Mouse (Mus musculus) intestine, embryonic 16.5 days (tissue): ENCODE results near the gene Sfxn2. TPM values are rescaled to one million over a fixed set of nuclear protein-coding genes. Genes with fewer than 3 reads are reported as not detected.

ENCODE experiments used
- ATAC-seq: fragments of 200-750 bp; cut with Nextera tagmentation; 2 replicates; pipeline ENCODE4 v1.8.0; 2017; ENCODE audit warnings: moderate TSS enrichment, moderate library complexity
- H3K27ac ChIP-seq: fragments of 300-500 bp; sonication (generic); 2 replicates; pipeline ENCODE4 v1.5.1; 2014; ENCODE audit warnings: mild to moderate bottlenecking, low read length
- H3K27me3 ChIP-seq: fragments of 300-500 bp; sonication (generic); replicated peaks from 2 replicates; pipeline ENCODE4 v1.6.1; 2014; ENCODE audit warnings: low read length, control low read depth, mixed read lengths; ENCODE audit not compliant: control insufficient read depth, insufficient read depth
- H3K36me3 ChIP-seq: fragments of 300-500 bp; sonication (generic); 2 replicates; pipeline ENCODE4 v1.6.1; 2014; ENCODE audit warnings: low read length, control low read depth; ENCODE audit not compliant: control insufficient read depth, insufficient read depth
- H3K4me1 ChIP-seq: fragments of 300-500 bp; sonication (generic); 2 replicates; pipeline ENCODE4 v1.6.1; 2014; ENCODE audit warnings: low read length, control low read depth, mixed read lengths; ENCODE audit not compliant: control insufficient read depth, insufficient read depth
- H3K4me2 ChIP-seq: fragments of 300-500 bp; sonication (generic); 2 replicates; pipeline ENCODE4 v1.6.1; 2014; ENCODE audit warnings: low read depth, low read length, control low read depth
- H3K4me3 ChIP-seq: fragments of 300-500 bp; sonication (generic); 2 replicates; pipeline ENCODE4 v1.5.1; 2014; ENCODE audit warnings: mild to moderate bottlenecking, low read length
- H3K9ac ChIP-seq: fragments of 300-500 bp; sonication (generic); 2 replicates; pipeline ENCODE4 v1.6.1; 2014; ENCODE audit warnings: low read depth, low read length
- H3K9me3 ChIP-seq: fragments of 300-500 bp; sonication (generic); 2 replicates; pipeline ENCODE4 v1.6.1; 2016; ENCODE audit warnings: low read length, control low read depth; ENCODE audit not compliant: control insufficient read depth
- WGBS: fragments of 180-500 bp; shearing (Covaris S2); extraction: QIAGEN DNeasy Blood & Tissue Kit; methylation state at CpG from one replicate; pipeline ENCODE4 v1.1.7; 2014; 5-methylcytosine and 5-hydroxymethylcytosine counted together
- polyA plus RNA-seq: library from polyadenylated mRNA; unstranded; fragments of >200 nt; fragmentation: Nextera tagmentation; extraction: Ambion mirVana; gene quantifications from 2 replicates; pipeline ENCODE4 v1.2.1, GENCODE M21; 2015

Gene Sfxn2
- polyA plus RNA-seq, 1 experiment from 2014 or later = 18.1 TPM

GRCm38 (mm10) chr19:46607424-46607823 is 34.3 kb downstream of the Sfxn2 start:
- H3K27me3 ChIP-seq = no peaks in the 10 kb centered on the region
- H3K27ac ChIP-seq = no peak overlapping the region
- WGBS = 49% methylated on average over 7 of the region's 7 CpGs
- no peaks in the 10 kb centered on the region for H3K9me3 ChIP-seq
- H3K4me3 ChIP-seq = no peak overlapping the region
- H3K9ac ChIP-seq = no peak overlapping the region
- no peak for ATAC-seq
- H3K36me3 ChIP-seq = peaks cover 7% of the 10 kb centered on the region; the same call in 1 of the 2 replicates
- H3K4me1 ChIP-seq = no peaks in the 10 kb centered on the region
- H3K4me2 ChIP-seq = no peak overlapping the region

DNA sequence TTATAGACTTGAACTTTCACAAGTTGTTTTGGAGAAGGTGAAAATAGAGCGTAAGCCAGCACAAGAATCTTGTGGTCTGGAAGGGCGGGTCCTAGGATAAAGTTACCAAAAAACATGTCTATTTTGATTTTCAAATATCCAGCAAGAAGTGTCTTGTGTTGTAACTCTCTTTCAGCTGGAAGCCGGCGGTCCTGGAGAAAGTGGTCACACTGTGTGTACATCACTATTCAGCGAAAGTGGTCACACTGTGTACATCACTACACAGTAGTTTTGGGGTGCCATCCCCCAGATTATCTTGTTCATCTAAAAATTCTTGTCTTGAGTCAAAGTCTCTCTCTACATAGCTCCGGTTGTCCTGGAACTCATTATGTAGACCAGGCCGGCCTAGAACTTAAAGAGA is 35.0 kb downstream of the Sfxn2 start:
- 98% methylated on average over 7 of the region's 7 CpGs for WGBS
- H3K9me3 ChIP-seq = no peaks in the 10 kb centered on the region
- H3K27me3 ChIP-seq = no peaks in the 10 kb centered on the region
- peaks cover 7% of the 10 kb centered on the region; the same call in 1 of the 2 replicates for H3K36me3 ChIP-seq
- no peak overlapping the region for H3K9ac ChIP-seq
- no peak overlapping the region for H3K4me2 ChIP-seq
- H3K27ac ChIP-seq = no peak overlapping the region
- ATAC-seq = no peak
- H3K4me3 ChIP-seq = no peak overlapping the region
- H3K4me1 ChIP-seq = no peaks in the 10 kb centered on the region; the same call in 1 of the 2 replicates

DNA sequence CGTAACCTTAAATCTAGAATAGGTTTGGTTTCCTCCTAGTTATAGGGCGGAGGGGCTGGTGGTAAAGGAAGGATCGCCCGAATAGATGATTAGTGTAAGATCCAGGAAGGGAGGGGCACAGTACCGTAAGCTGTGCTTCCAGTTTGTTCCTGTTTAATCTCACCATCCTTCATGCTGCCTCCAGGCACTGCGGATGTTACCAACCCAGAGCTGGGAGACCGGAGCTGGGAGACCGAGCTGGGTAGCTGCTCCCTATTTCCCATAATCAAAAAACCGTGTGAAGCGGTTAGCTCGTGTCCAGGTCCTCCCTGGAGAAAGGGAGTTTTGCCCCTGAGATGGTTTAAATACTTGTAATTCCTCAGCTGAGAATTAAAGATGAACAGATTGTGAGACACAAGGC is 43.2 kb downstream of the Sfxn2 start:
- Histone ChIP-seq H3K36me3 (0 out of 2 replicates have a peak, but pooled peaks cover 3% of the 10 kb centered on the region), H3K9ac (0 out of 2 replicates have a peak overlapping the region, but pooled peaks have one; percentile 29), H3K27me3 (no peaks in the 10 kb centered on the region), H3K27ac (no peak overlapping the region), H3K4me3 (no peak overlapping the region), H3K4me1 (peaks cover 21% of the 10 kb centered on the region), H3K4me2 (no peak overlapping the region), H3K9me3 (no peaks in the 10 kb centered on the region)
- ATAC-seq = no peak
- WGBS = 62% methylated on average over 11 of the region's 11 CpGs

GRCm38 (mm10) chr19:46617361-46617760 is 44.2 kb downstream of the Sfxn2 start:
- Histone ChIP-seq H3K4me2 (no peak overlapping the region), H3K36me3 (0 out of 2 replicates have a peak, but pooled peaks cover 3% of the 10 kb centered on the region), H3K4me3 (no peak overlapping the region), H3K27ac (no peak overlapping the region), H3K4me1 (peaks cover 28% of the 10 kb centered on the region), H3K27me3 (no peaks in the 10 kb centered on the region), H3K9ac (no peak overlapping the region), H3K9me3 (no peaks in the 10 kb centered on the region)
- 72% methylated on average over 8 of the region's 8 CpGs for WGBS
- no peak for ATAC-seq

DNA sequence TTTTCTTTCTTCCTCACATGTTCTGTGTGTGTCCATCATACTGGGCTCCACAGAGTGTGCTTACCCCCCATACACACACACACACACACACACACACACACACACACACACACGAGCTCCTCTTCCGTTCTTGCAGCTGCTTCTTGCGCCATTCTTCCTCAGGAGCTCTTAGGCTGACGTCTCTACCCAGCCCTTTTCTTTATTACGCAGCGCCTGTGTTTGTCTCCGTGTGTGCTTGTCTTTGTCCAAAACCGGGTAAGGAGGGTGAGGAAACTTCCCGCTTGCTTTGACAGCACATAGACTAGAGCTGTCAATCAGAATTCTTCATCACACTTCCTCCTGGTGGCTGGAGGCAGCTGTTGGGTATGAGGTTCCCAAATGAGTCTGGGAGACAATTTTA is 45.2 kb downstream of the Sfxn2 start:
- no peak overlapping the region for H3K9ac ChIP-seq
- no peak overlapping the region for H3K4me2 ChIP-seq
- no peaks in the 10 kb centered on the region for H3K9me3 ChIP-seq
- 62% methylated on average over 9 of the region's 9 CpGs for WGBS
- H3K27me3 ChIP-seq = no peaks in the 10 kb centered on the region
- peaks cover 35% of the 10 kb centered on the region for H3K4me1 ChIP-seq
- 0 out of 2 replicates have a peak, but pooled peaks cover 3% of the 10 kb centered on the region for H3K36me3 ChIP-seq
- no peak for ATAC-seq
- H3K4me3 ChIP-seq = no peak overlapping the region
- H3K27ac ChIP-seq = no peak overlapping the region

GRCm38 (mm10) chr19:46619001-46619400 is 45.8 kb downstream of the Sfxn2 start:
- H3K9ac ChIP-seq = no peak overlapping the region
- peaks cover 40% of the 10 kb centered on the region for H3K4me1 ChIP-seq
- 0 out of 2 replicates have a peak, but pooled peaks cover 3% of the 10 kb centered on the region for H3K36me3 ChIP-seq
- WGBS = 53% methylated on average over 19 of the region's 19 CpGs
- H3K4me2 ChIP-seq = no peak overlapping the region
- H3K4me3 ChIP-seq = no peak overlapping the region
- no peaks in the 10 kb centered on the region for H3K27me3 ChIP-seq
- no peaks in the 10 kb centered on the region for H3K9me3 ChIP-seq
- H3K27ac ChIP-seq = 0 out of 2 replicates have a peak overlapping the region, but pooled peaks have one; percentile 8
- ATAC-seq = no peak

DNA sequence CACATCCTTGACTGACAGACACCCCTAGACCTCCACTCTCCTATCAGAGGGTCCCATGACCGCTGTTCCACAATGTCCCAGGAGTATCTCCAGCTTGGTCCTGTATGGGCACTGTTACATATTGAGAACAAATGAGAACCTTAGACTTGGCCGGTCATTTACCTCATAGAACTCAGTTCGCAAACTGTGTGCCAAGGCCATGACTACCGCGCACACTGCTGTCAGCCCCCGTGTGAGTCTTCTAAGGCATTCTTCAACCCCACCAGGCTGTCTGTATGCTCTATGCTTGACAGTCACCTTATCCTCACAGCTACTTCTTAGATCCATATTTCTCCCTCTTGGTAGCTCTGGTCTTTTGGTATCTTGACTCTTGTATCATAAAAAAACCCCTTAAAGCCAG is 46.4 kb downstream of the Sfxn2 start:
- Histone ChIP-seq H3K27me3 (no peaks in the 10 kb centered on the region), H3K27ac (peak overlapping the region; percentile 6; the same call in 1 of the 2 replicates), H3K9ac (no peak overlapping the region), H3K4me2 (no peak overlapping the region), H3K36me3 (0 out of 2 replicates have a peak, but pooled peaks cover 3% of the 10 kb centered on the region), H3K4me3 (no peak overlapping the region), H3K9me3 (no peaks in the 10 kb centered on the region), H3K4me1 (peaks cover 41% of the 10 kb centered on the region)
- ATAC-seq = no peak
- 91% methylated on average over 6 of the region's 6 CpGs for WGBS

DNA sequence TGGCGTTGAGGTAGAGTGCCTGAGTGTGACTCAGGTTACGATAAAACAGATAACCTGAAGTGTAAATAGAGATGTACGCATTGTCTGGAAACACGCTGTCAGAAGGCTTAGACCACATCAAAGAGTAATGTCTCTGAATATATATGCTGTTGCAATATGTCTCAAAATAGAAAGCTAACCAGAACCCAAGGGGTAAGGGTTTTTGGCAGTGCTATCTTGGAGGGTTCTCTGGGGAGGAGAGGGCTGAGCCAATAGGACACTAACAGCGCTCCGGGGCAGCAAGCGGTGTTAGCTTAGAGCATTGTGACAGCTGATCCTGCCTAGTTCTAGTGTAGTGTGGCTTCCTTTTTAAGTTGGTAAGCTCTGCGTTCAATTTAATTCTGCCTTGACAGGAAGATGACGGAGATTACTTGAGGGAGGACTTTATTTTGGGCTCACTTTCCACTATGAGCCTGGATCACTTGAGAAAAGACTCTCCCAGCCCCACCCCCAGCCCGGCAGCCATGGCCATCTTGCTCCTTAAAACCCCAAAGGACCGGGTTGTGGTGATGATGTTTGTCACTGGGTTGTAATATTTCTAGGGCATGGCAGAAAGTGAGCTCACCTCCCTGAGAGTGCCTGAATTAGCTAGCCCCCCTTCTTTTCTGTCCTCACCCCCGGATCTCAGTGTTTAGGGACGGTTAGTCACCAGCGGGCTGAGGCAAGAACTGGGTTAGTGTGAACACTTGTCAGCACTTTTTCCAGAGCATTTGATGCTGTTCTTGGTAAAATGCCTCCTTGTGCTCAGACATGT is 47.0 kb downstream of the Sfxn2 start:
- H3K36me3 ChIP-seq = 0 out of 2 replicates have a peak, but pooled peaks cover 3% of the 10 kb centered on the region
- H3K27me3 ChIP-seq = no peaks in the 10 kb centered on the region
- H3K4me3 ChIP-seq = no peak overlapping the region
- ATAC-seq = no peak
- no peaks in the 10 kb centered on the region for H3K9me3 ChIP-seq
- no peak overlapping the region for H3K27ac ChIP-seq
- H3K4me1 ChIP-seq = peaks cover 44% of the 10 kb centered on the region
- H3K9ac ChIP-seq = no peak overlapping the region
- no peak overlapping the region for H3K4me2 ChIP-seq
- 64% methylated on average over 14 of the region's 14 CpGs for WGBS

GRCm38 (mm10) chr19:46621236-46622183 is 48.3 kb downstream of the Sfxn2 start:
- Histone ChIP-seq H3K4me3 (no peak overlapping the region), H3K27me3 (no peaks in the 10 kb centered on the region), H3K36me3 (no peaks in the 10 kb centered on the region), H3K4me2 (no peak overlapping the region), H3K9me3 (no peaks in the 10 kb centered on the region), H3K27ac (peak overlapping the region; percentile 23; the same call in 1 of the 2 replicates), H3K9ac (no peak overlapping the region), H3K4me1 (peaks cover 44% of the 10 kb centered on the region)
- ATAC-seq = no peak
- WGBS = 73% methylated on average over 19 of the region's 19 CpGs
